Comparison of ENCODE assay signal across 23 mouse cellular contexts in genomic region chr7:112133277-112133676, GRCm38 (mm10). TPM values are rescaled to one million over a fixed set of nuclear protein-coding genes. Genes with fewer than 3 reads are reported as not detected.
DNase-seq lines count a peak whose midpoint lies in the region; ATAC-seq and TF ChIP-seq lines count a peak whose summit lies in the region.
"Had no signal": no experiment of that assay in that cellular context is flagged by ENCODE, and none has a peak within 500 bp of the region (broad histone marks: within the 10 kb centered on the region; RNA-seq: fewer than 3 reads in every experiment).

No protein-coding gene starts in this region.

- WGBS in forebrain, postnatal 0 days = 85% methylated on average over 5 of the region's 5 CpGs
- 92% methylated on average over 5 of the region's 5 CpGs for WGBS in forebrain, embryonic 11.5 days
- WGBS in midbrain, postnatal 0 days = 83% methylated on average over 5 of the region's 5 CpGs
- WGBS in midbrain, embryonic 16.5 days = 86% methylated on average over 5 of the region's 5 CpGs

- no peak for ATAC-seq in forebrain, postnatal 0 days
- ATAC-seq in forebrain, embryonic 11.5 days (replicated peaks; ENCODE audit: low FRiP score) = no peak
- ATAC-seq in midbrain, postnatal 0 days (ENCODE audit: low FRiP score) = no peak
- ATAC-seq in midbrain, embryonic 16.5 days = no peak
- ATAC-seq in activated CD4-positive, CD25-positive, alpha-beta regulatory T cell, adult 4 months = no peak
- ATAC-seq: forebrain, embryonic 14.5 days; intestine, embryonic 16.5 days; midbrain, embryonic 15.5 days had no signal

- no peak overlapping the region for H3K4me2 ChIP-seq in forebrain, postnatal 0 days (ENCODE audit: low read depth)
- H3K4me2 ChIP-seq in forebrain, embryonic 11.5 days (ENCODE audit: low read depth, low read length, severe bottlenecking) = no peak overlapping the region
- H3K4me2 ChIP-seq in midbrain, postnatal 0 days (ENCODE audit: low read depth, low read length, poor library complexity, severe bottlenecking) = no peak overlapping the region
- H3K4me2 ChIP-seq in midbrain, embryonic 16.5 days (ENCODE audit: low read length) = no peak overlapping the region
- H3K4me2 ChIP-seq: heart, embryonic 12.5 days; hindbrain, embryonic 13.5 days; liver, embryonic 13.5 days; midbrain, embryonic 15.5 days had no signal

- no peaks in the 10 kb centered on the region for H3K36me3 ChIP-seq in forebrain, postnatal 0 days (ENCODE audit: insufficient read depth)
- H3K36me3 ChIP-seq in forebrain, embryonic 11.5 days (ENCODE audit: control insufficient read depth, insufficient read depth, low read length) = no peaks in the 10 kb centered on the region
- no peaks in the 10 kb centered on the region for H3K36me3 ChIP-seq in midbrain, postnatal 0 days (ENCODE audit: insufficient read depth, low read length)
- H3K36me3 ChIP-seq in midbrain, embryonic 16.5 days (ENCODE audit: control insufficient read depth, insufficient read depth, low read length) = no peaks in the 10 kb centered on the region
- H3K36me3 ChIP-seq: heart, embryonic 12.5 days; hindbrain, embryonic 13.5 days; limb, embryonic 10.5 days; liver, embryonic 13.5 days; midbrain, embryonic 15.5 days had no signal

- no peaks in the 10 kb centered on the region for H3K9me3 ChIP-seq in forebrain, postnatal 0 days (ENCODE audit: low read length)
- H3K9me3 ChIP-seq in forebrain, embryonic 11.5 days (ENCODE audit: control insufficient read depth, low read length) = no peaks in the 10 kb centered on the region
- H3K9me3 ChIP-seq in midbrain, postnatal 0 days (ENCODE audit: low read length) = no peaks in the 10 kb centered on the region
- no peaks in the 10 kb centered on the region for H3K9me3 ChIP-seq in midbrain, embryonic 16.5 days (replicated peaks; ENCODE audit: control insufficient read depth, low read length, poor library complexity, severe bottlenecking)
- H3K9me3 ChIP-seq: heart, embryonic 12.5 days; hindbrain, embryonic 13.5 days; limb, embryonic 10.5 days; liver, embryonic 13.5 days; midbrain, embryonic 15.5 days had no signal

- no peak overlapping the region for H3K4me3 ChIP-seq in forebrain, postnatal 0 days (ENCODE audit: low read depth, low read length)
- H3K4me3 ChIP-seq in forebrain, embryonic 11.5 days (ENCODE audit: low read depth, low read length) = no peak overlapping the region
- no peak overlapping the region for H3K4me3 ChIP-seq in layer of hippocampus, adult 2 months
- no peak overlapping the region for H3K4me3 ChIP-seq in midbrain, postnatal 0 days (ENCODE audit: low read depth, low read length)
- no peak overlapping the region for H3K4me3 ChIP-seq in midbrain, embryonic 16.5 days (ENCODE audit: low read depth, low read length)
- H3K4me3 ChIP-seq: heart, embryonic 12.5 days; hindbrain, embryonic 13.5 days; limb, embryonic 10.5 days; liver, embryonic 13.5 days; midbrain, embryonic 15.5 days had no signal

- no peaks in the 10 kb centered on the region for H3K27me3 ChIP-seq in forebrain, postnatal 0 days (ENCODE audit: insufficient read depth, low read length)
- H3K27me3 ChIP-seq in forebrain, embryonic 11.5 days (ENCODE audit: control insufficient read depth, insufficient read depth, low read length) = no peaks in the 10 kb centered on the region
- H3K27me3 ChIP-seq in midbrain, postnatal 0 days (ENCODE audit: insufficient read depth, low read length) = no peaks in the 10 kb centered on the region
- no peaks in the 10 kb centered on the region for H3K27me3 ChIP-seq in midbrain, embryonic 16.5 days (ENCODE audit: control insufficient read depth, insufficient read depth, low read depth, low read length)
- H3K27me3 ChIP-seq: heart, embryonic 12.5 days; hindbrain, embryonic 13.5 days; liver, embryonic 13.5 days; midbrain, embryonic 15.5 days had no signal

- TF ChIP-seq CTCF in forebrain, postnatal 0 days (IDR thresholded peaks at IDR 0.05; ENCODE audit: low read depth) = peak; percentile 51
- TF ChIP-seq CTCF in layer of hippocampus, adult 2 months (conservative IDR thresholded peaks at IDR 0.05) = peak; percentile 73
- TF ChIP-seq CTCF in midbrain, postnatal 0 days (IDR thresholded peaks at IDR 0.05) = peak; percentile 62

- DNase-seq in forebrain, postnatal 0 days = no peak
- no peak for DNase-seq in forebrain, embryonic 11.5 days (ENCODE audit: low spot score)
- no peak for DNase-seq in layer of hippocampus, adult 2 months (ENCODE audit: low spot score in 2 of 2)
- no peak for DNase-seq in layer of hippocampus, postnatal 10 days (ENCODE audit: low spot score in 2 of 2)
- DNase-seq in midbrain, postnatal 0 days (ENCODE audit: low spot score) = no peak
- DNase-seq: adrenal gland, adult 2 months; B cell, adult 2 months; heart, postnatal 14 days; kidney, postnatal 10 days; liver, embryonic 13.5 days; lung, postnatal 14 days; right cerebral cortex, postnatal 25 days; thymus, adult 18-20 months had no signal

- H3K27ac ChIP-seq in forebrain, postnatal 0 days (ENCODE audit: low read depth, low read length) = no peak overlapping the region
- no peak overlapping the region for H3K27ac ChIP-seq in forebrain, embryonic 11.5 days (ENCODE audit: low read depth, low read length)
- peak overlapping the region; percentile 2; the same call in 1 of the 2 replicates for H3K27ac ChIP-seq in layer of hippocampus, adult 2 months
- H3K27ac ChIP-seq in midbrain, postnatal 0 days (ENCODE audit: low read depth, low read length) = no peak overlapping the region
- no peak overlapping the region for H3K27ac ChIP-seq in midbrain, embryonic 16.5 days (ENCODE audit: low read length)
- H3K27ac ChIP-seq: hindbrain, embryonic 13.5 days; limb, embryonic 10.5 days; liver, embryonic 13.5 days had no signal

- no peak overlapping the region for H3K9ac ChIP-seq in forebrain, postnatal 0 days
- no peak overlapping the region for H3K9ac ChIP-seq in forebrain, embryonic 11.5 days (ENCODE audit: low read length)
- no peak overlapping the region for H3K9ac ChIP-seq in midbrain, postnatal 0 days (replicated peaks; ENCODE audit: low read length, poor library complexity, severe bottlenecking)
- H3K9ac ChIP-seq in midbrain, embryonic 16.5 days (ENCODE audit: low read depth, low read length) = no peak overlapping the region
- H3K9ac ChIP-seq: heart, embryonic 12.5 days; hindbrain, embryonic 13.5 days; liver, embryonic 13.5 days; midbrain, embryonic 15.5 days had no signal

- no peaks in the 10 kb centered on the region for H3K4me1 ChIP-seq in forebrain, postnatal 0 days (ENCODE audit: insufficient read depth)
- H3K4me1 ChIP-seq in forebrain, embryonic 11.5 days (replicated peaks; ENCODE audit: control insufficient read depth, insufficient read depth, low read length) = no peaks in the 10 kb centered on the region
- peaks cover 6% of the 10 kb centered on the region; the same call in 1 of the 2 replicates for H3K4me1 ChIP-seq in midbrain, postnatal 0 days (ENCODE audit: insufficient read depth, low read length)
- no peaks in the 10 kb centered on the region for H3K4me1 ChIP-seq in midbrain, embryonic 16.5 days (ENCODE audit: control insufficient read depth, insufficient read depth, low read length)

RNA-seq across cellular contexts. Expression of gene Dkk3, which starts 25.6 kb away (rescaled TPM):
- total RNA-seq in forebrain, postnatal 0 days (2014; rRNA removed) = 50.8 and 53.8 TPM in 2 replicates
- 48.1 and 49.9 TPM in 2 replicates for polyA plus RNA-seq in forebrain, postnatal 0 days (2015; fragmentation: Nextera tagmentation; extraction: Ambion mirVana)
- polyA plus RNA-seq in forebrain, embryonic 11.5 days (2014; fragmentation: Nextera tagmentation; extraction: Ambion mirVana) = 15.0 and 18.7 TPM in 2 replicates
- 100 to 1,000 TPM; 253 to 270 TPM for total RNA-seq in layer of hippocampus, adult 2 months (2021)
- 100 to 1,000 TPM; 137 to 138 TPM for total RNA-seq in layer of hippocampus, postnatal 10 days (2021)
- total RNA-seq in midbrain, postnatal 0 days (2014; rRNA removed) = 30.9 and 31.8 TPM in 2 replicates
- polyA plus RNA-seq in midbrain, postnatal 0 days (2015; fragmentation: Nextera tagmentation; extraction: Ambion mirVana) = 36.7 and 38.8 TPM in 2 replicates
- polyA plus RNA-seq in midbrain, embryonic 16.5 days (2015; fragmentation: Nextera tagmentation; extraction: Ambion mirVana) = 26.9 and 35.1 TPM in 2 replicates
- under 1 TPM; 0.42 to 0.54 TPM for polyA plus RNA-seq in activated CD4-positive, CD25-positive, alpha-beta regulatory T cell, adult 4 months (2017; shearing (Covaris generic))
- total RNA-seq: megakaryocyte-erythroid progenitor cell, adult 5-6 weeks; neutrophil, adult 5-6 weeks had no signal

Comparison
In these comparisons a context has a peak if more than half of its experiments do, and no peak if none do; other contexts are left out.
1. RNA of gene Dkk3, which starts 25.6 kb away (polyA plus RNA-seq): 48.1 to 49.9 TPM in forebrain, postnatal 0 days, 36.7 to 38.8 TPM in midbrain, postnatal 0 days, 26.9 to 35.1 TPM in midbrain, embryonic 16.5 days and 15.0 to 18.7 TPM in forebrain, embryonic 11.5 days; 0.42 to 0.54 TPM in activated CD4-positive, CD25-positive, alpha-beta regulatory T cell, adult 4 months; every median in the first group is over 10 times any median in the second.
2. Peak in every context shown above with its lines, with median percentiles within 50 percentile points of each other: CTCF ChIP-seq.